Mouse (Mus musculus) lung, postnatal 0 days (tissue): ENCODE measurements around the gene Ube3b. TPM values are rescaled to one million over a fixed set of nuclear protein-coding genes. Genes with fewer than 3 reads are reported as not detected.

Experiments
- ATAC-seq: fragments of 200-750 bp; cut with Nextera tagmentation; 2 replicates; pipeline ENCODE4 v1.8.0; 2017; ENCODE audit warnings: moderate library complexity
- DNase-seq: peaks from one replicate; pipeline ENCODE4 v3.0.0-alpha.2; 2016; ENCODE audit warnings: low spot score
- H3K27ac ChIP-seq: fragments of 300-500 bp; sonication (generic); 2 replicates; pipeline ENCODE4 v1.5.1; 2014; ENCODE audit warnings: antibody characterized with exemption, mild to moderate bottlenecking, low read length, mixed read lengths
- H3K27me3 ChIP-seq: fragments of 300-500 bp; sonication (generic); replicated peaks from 2 replicates; pipeline ENCODE4 v1.6.1; 2014; ENCODE audit warnings: low read length, mixed read lengths; ENCODE audit not compliant: insufficient read depth
- H3K36me3 ChIP-seq: fragments of 300-500 bp; sonication (generic); 2 replicates; pipeline ENCODE4 v1.6.1; 2014; ENCODE audit warnings: low read length, mixed read lengths; ENCODE audit not compliant: insufficient read depth
- H3K4me1 ChIP-seq: fragments of 300-500 bp; sonication (generic); 2 replicates; pipeline ENCODE4 v1.6.1; 2014; ENCODE audit warnings: antibody characterized with exemption, low read depth, low read length, mixed read lengths; ENCODE audit not compliant: insufficient read depth
- H3K4me2 ChIP-seq: fragments of 300-500 bp; sonication (generic); replicated peaks from 2 replicates; pipeline ENCODE4 v1.6.1; 2014; ENCODE audit warnings: low read depth, mild to moderate bottlenecking, low read length, moderate library complexity, mixed read lengths
- H3K4me3 ChIP-seq: fragments of 300-500 bp; sonication (generic); 2 replicates; pipeline ENCODE4 v1.5.1; 2014; ENCODE audit warnings: low read depth, low read length
- H3K9ac ChIP-seq: fragments of 300-500 bp; sonication (generic); replicated peaks from 2 replicates; pipeline ENCODE4 v1.6.1; 2014; ENCODE audit warnings: low read depth, mild to moderate bottlenecking
- H3K9me3 ChIP-seq: fragments of 300-500 bp; sonication (generic); 2 replicates; pipeline ENCODE4 v1.6.1; 2016; ENCODE audit warnings: low read length, mixed read lengths
- CTCF ChIP-seq: IDR thresholded peaks from 2 replicates; pipeline ENCODE4 v1.5.1; 2016; ENCODE audit warnings: antibody characterized with exemption, mild to moderate bottlenecking
- EP300 ChIP-seq: IDR thresholded peaks from 2 replicates; pipeline ENCODE4 v1.6.1; 2016; ENCODE audit warnings: antibody characterized with exemption, mild to moderate bottlenecking, control low read depth
- WGBS: fragments of 180-500 bp; shearing (Covaris S2); extraction: QIAGEN DNeasy Blood & Tissue Kit; methylation state at CpG from one replicate; pipeline ENCODE4 v1.1.7; 2014; 5-methylcytosine and 5-hydroxymethylcytosine counted together
- polyA plus RNA-seq: library from polyadenylated mRNA; unstranded; fragments of >200 nt; fragmentation: Nextera tagmentation; extraction: Ambion mirVana; gene quantifications from 2 replicates; pipeline ENCODE4 v1.2.1, GENCODE M21; 2015

The Ube3b gene
- polyA plus RNA-seq, 1 experiment from 2014 or later, result 28.9 TPM

GRCm38 (mm10) chr5:114371731-114372473 lies 8.5 kb upstream of the Ube3b start:
- Histone ChIP-seq H3K27me3 (no peaks in the 10 kb centered on the region), H3K27ac (peak overlapping the region; percentile 94), H3K4me2 (peak overlapping the region; percentile 20), H3K9ac (0 out of 2 replicates have a peak overlapping the region, but pooled peaks have one; percentile 39), H3K9me3 (no peaks in the 10 kb centered on the region), H3K36me3 (peaks cover 34% of the 10 kb centered on the region), H3K4me1 (peaks cover 68% of the 10 kb centered on the region), H3K4me3 (no peak overlapping the region)
- DNase-seq, result peak; percentile 80
- WGBS, result 30% methylated on average over 25 of the region's 25 CpGs
- no peak for ATAC-seq
- TF ChIP-seq EP300 (no peak), CTCF (no peak)

- peak overlapping the region; percentile 94 for H3K27ac ChIP-seq
- H3K4me2 ChIP-seq, result peak overlapping the region; percentile 20
- no peak overlapping the region for H3K4me3 ChIP-seq
- 26% methylated on average over 11 of the region's 11 CpGs for WGBS
- H3K4me1 ChIP-seq, result peaks cover 75% of the 10 kb centered on the region
- peak; percentile 90 for DNase-seq
- no peaks in the 10 kb centered on the region for H3K9me3 ChIP-seq
- peak; percentile 40 for ATAC-seq
- no peaks in the 10 kb centered on the region for H3K27me3 ChIP-seq
- H3K9ac ChIP-seq, result no peak overlapping the region
- H3K36me3 ChIP-seq, result peaks cover 28% of the 10 kb centered on the region; the same call in 1 of the 2 replicates
- TF ChIP-seq EP300, result peak; percentile 79
- no peak for TF ChIP-seq CTCF
Observed at GRCm38 (mm10) chr5:114372565-114372964, 7.8 kb upstream of the Ube3b start.

GRCm38 (mm10) chr5:114373174-114373573 lies 7.2 kb upstream of the Ube3b start:
- Histone ChIP-seq H3K27ac (peak overlapping the region; percentile 94), H3K9ac (no peak overlapping the region), H3K36me3 (peaks cover 21% of the 10 kb centered on the region; the same call in 1 of the 2 replicates), H3K4me3 (no peak overlapping the region), H3K27me3 (no peaks in the 10 kb centered on the region), H3K4me1 (peaks cover 80% of the 10 kb centered on the region), H3K9me3 (no peaks in the 10 kb centered on the region), H3K4me2 (no peak overlapping the region)
- DNase-seq (peak; percentile 76), ATAC-seq (peak; percentile 10)
- TF ChIP-seq EP300 (no peak), CTCF (no peak)
- 30% methylated on average over 11 of the region's 11 CpGs for WGBS

GRCm38 (mm10) chr5:114373581-114373980 lies 6.8 kb upstream of the Ube3b start:
- DNase-seq (no peak), ATAC-seq (no peak)
- WGBS, result 59% methylated on average over 9 of the region's 9 CpGs
- peak overlapping the region; percentile 94 for H3K27ac ChIP-seq
- TF ChIP-seq CTCF, result no peak
- TF ChIP-seq EP300, result no peak
- H3K4me3 ChIP-seq, result no peak overlapping the region
- no peak overlapping the region for H3K4me2 ChIP-seq
- H3K36me3 ChIP-seq, result peaks cover 20% of the 10 kb centered on the region; the same call in 1 of the 2 replicates
- H3K9ac ChIP-seq, result no peak overlapping the region
- peaks cover 80% of the 10 kb centered on the region for H3K4me1 ChIP-seq
- no peaks in the 10 kb centered on the region for H3K9me3 ChIP-seq
- H3K27me3 ChIP-seq, result no peaks in the 10 kb centered on the region

- Histone ChIP-seq H3K4me3 (no peak overlapping the region), H3K36me3 (peaks cover 13% of the 10 kb centered on the region; the same call in 1 of the 2 replicates), H3K9ac (peak overlapping the region; percentile 23; the same call in 1 of the 2 replicates), H3K27ac (peak overlapping the region; percentile 94), H3K4me2 (peak overlapping the region; percentile 38; the same call in 1 of the 2 replicates), H3K27me3 (no peaks in the 10 kb centered on the region), H3K9me3 (no peaks in the 10 kb centered on the region), H3K4me1 (peaks cover 73% of the 10 kb centered on the region)
- ATAC-seq, result peak; percentile 9; the same call in 1 of the 2 replicates
- WGBS, result 55% methylated on average over 23 of the region's 23 CpGs
- TF ChIP-seq EP300 (peak; percentile 74; the same call in 1 of the 2 replicates), CTCF (peak; percentile 40)
- peak; percentile 69 for DNase-seq
Observed at GRCm38 (mm10) chr5:114374409-114375213, 5.8 kb upstream of the Ube3b start.
